Mouse (Mus musculus): ENCODE measurements around the gene Avpr2. TPM values are rescaled to one million over a fixed set of nuclear protein-coding genes. Genes with fewer than 3 reads are reported as not detected.

The Avpr2 gene
- polyA plus RNA-seq, 1 experiment from 2014 or later, result not detected

- Histone ChIP-seq H3K9ac (ENCODE audit: low read length) (peak overlapping the region; percentile 52), H3K36me3 (ENCODE audit: control insufficient read depth, insufficient read depth, low read length) (no peaks in the 10 kb centered on the region), H3K4me2 (ENCODE audit: low read depth) (peak overlapping the region; percentile 53), H3K4me1 (ENCODE audit: control insufficient read depth, insufficient read depth, low read length) (no peaks in the 10 kb centered on the region), H3K4me3 (ENCODE audit: low read depth, low read length) (peak overlapping the region; percentile 53), H3K27ac (ENCODE audit: low read depth, low read length) (no peak overlapping the region; the same call in 1 of the 2 replicates), H3K27me3 (ENCODE audit: control insufficient read depth, insufficient read depth, low read length) (no peaks in the 10 kb centered on the region), H3K9me3 (ENCODE audit: control insufficient read depth, low read length) (no peaks in the 10 kb centered on the region)
- no peak for DNase-seq (ENCODE audit: low spot score)
- WGBS, result 76% methylated on average over 8 of the region's 8 CpGs
- ATAC-seq (ENCODE audit: insufficient read depth, low FRiP score, low TSS enrichment), result no peak
Measured at GRCm38 (mm10) chrX:73922550-73922882, 30.6 kb downstream of the Avpr2 start.

GRCm38 (mm10) chrX:73930402-73931062 is 38.6 kb downstream of the Avpr2 start, which contains the start of gene Renbp:
Gene Renbp (minus strand): TSS chrX:73930850.
- no peaks in the 10 kb centered on the region for H3K4me1 ChIP-seq (ENCODE audit: control insufficient read depth, insufficient read depth, low read length)
- ATAC-seq (ENCODE audit: insufficient read depth, low FRiP score, low TSS enrichment), result 0 out of 2 replicates have a peak, but pooled peaks have one; percentile 9
- 41% methylated on average over 17 of the region's 17 CpGs for WGBS
- no peak within 1 kb of the TSS for H3K27ac ChIP-seq (ENCODE audit: low read depth, low read length)
- no peaks in the 10 kb centered on the region for H3K27me3 ChIP-seq (ENCODE audit: control insufficient read depth, insufficient read depth, low read length)
- no peaks in the 10 kb centered on the region for H3K36me3 ChIP-seq (ENCODE audit: control insufficient read depth, insufficient read depth, low read length)
- peak; percentile 67 for DNase-seq (ENCODE audit: low spot score)
- 0 out of 2 replicates have a peak within 1 kb of the TSS, but pooled peaks have one; percentile 6 for H3K4me3 ChIP-seq (ENCODE audit: low read depth, low read length)
- H3K4me2 ChIP-seq (ENCODE audit: low read depth), result peak within 1 kb of the TSS; percentile 16; the same call in 1 of the 2 replicates
- H3K9me3 ChIP-seq (ENCODE audit: control insufficient read depth, low read length), result no peaks in the 10 kb centered on the region
- no peak within 1 kb of the TSS for H3K9ac ChIP-seq (ENCODE audit: low read length)

- ATAC-seq (ENCODE audit: insufficient read depth, low FRiP score, low TSS enrichment), result no peak
- no peak overlapping the region for H3K4me3 ChIP-seq (ENCODE audit: low read depth, low read length)
- H3K9me3 ChIP-seq (ENCODE audit: control insufficient read depth, low read length), result no peaks in the 10 kb centered on the region
- no peaks in the 10 kb centered on the region for H3K27me3 ChIP-seq (ENCODE audit: control insufficient read depth, insufficient read depth, low read length)
- no peak overlapping the region for H3K27ac ChIP-seq (ENCODE audit: low read depth, low read length)
- WGBS, result 78% methylated on average over 2 of the region's 2 CpGs
- no peak overlapping the region for H3K9ac ChIP-seq (ENCODE audit: low read length)
- no peaks in the 10 kb centered on the region for H3K36me3 ChIP-seq (ENCODE audit: control insufficient read depth, insufficient read depth, low read length)
- H3K4me2 ChIP-seq (ENCODE audit: low read depth), result no peak overlapping the region
- no peak for DNase-seq (ENCODE audit: low spot score)
- H3K4me1 ChIP-seq (ENCODE audit: control insufficient read depth, insufficient read depth, low read length), result no peaks in the 10 kb centered on the region
Measured at GRCm38 (mm10) chrX:73931871-73932270, 40.0 kb downstream of the Avpr2 start.

GRCm38 (mm10) chrX:73941860-73942259 is 50.0 kb downstream of the Avpr2 start:
- Histone ChIP-seq H3K9ac (ENCODE audit: low read length) (no peak overlapping the region), H3K27ac (ENCODE audit: low read depth, low read length) (no peak overlapping the region), H3K4me2 (ENCODE audit: low read depth) (no peak overlapping the region), H3K9me3 (ENCODE audit: control insufficient read depth, low read length) (no peaks in the 10 kb centered on the region), H3K4me1 (ENCODE audit: control insufficient read depth, insufficient read depth, low read length) (no peaks in the 10 kb centered on the region), H3K36me3 (ENCODE audit: control insufficient read depth, insufficient read depth, low read length) (peaks cover 8% of the 10 kb centered on the region), H3K4me3 (ENCODE audit: low read depth, low read length) (no peak overlapping the region), H3K27me3 (ENCODE audit: control insufficient read depth, insufficient read depth, low read length) (no peaks in the 10 kb centered on the region)
- no peak for DNase-seq (ENCODE audit: low spot score)
- WGBS, result 84% methylated on average over 2 of the region's 2 CpGs
- no peak for ATAC-seq (ENCODE audit: insufficient read depth, low FRiP score, low TSS enrichment)

- Histone ChIP-seq H3K4me1 (ENCODE audit: control insufficient read depth, insufficient read depth, low read length) (no peaks in the 10 kb centered on the region), H3K27ac (ENCODE audit: low read depth, low read length) (no peak overlapping the region), H3K9ac (ENCODE audit: low read length) (no peak overlapping the region), H3K36me3 (ENCODE audit: control insufficient read depth, insufficient read depth, low read length) (peaks cover 8% of the 10 kb centered on the region), H3K4me3 (ENCODE audit: low read depth, low read length) (no peak overlapping the region), H3K9me3 (ENCODE audit: control insufficient read depth, low read length) (no peaks in the 10 kb centered on the region), H3K27me3 (ENCODE audit: control insufficient read depth, insufficient read depth, low read length) (no peaks in the 10 kb centered on the region), H3K4me2 (ENCODE audit: low read depth) (no peak overlapping the region)
- DNase-seq (ENCODE audit: low spot score) (no peak), ATAC-seq (ENCODE audit: insufficient read depth, low FRiP score, low TSS enrichment) (no peak)
- WGBS, result 88% methylated on average over 2 of the region's 2 CpGs
Measured at GRCm38 (mm10) chrX:73942294-73942693, 50.4 kb downstream of the Avpr2 start.

Other genes starting within 250 kb of the Avpr2 start
- 11.1 and 13.3 TPM in 2 replicates for gene Pnck, start 232.0 kb upstream of the Avpr2 start, polyA plus RNA-seq (2014; fragmentation: Nextera tagmentation; extraction: Ambion mirVana)
- 6.8 and 6.9 TPM in 2 replicates for gene Slc6a8, start 219.0 kb upstream of the Avpr2 start, polyA plus RNA-seq (2014; fragmentation: Nextera tagmentation; extraction: Ambion mirVana)
- gene Bcap31, start 175.9 kb upstream of the Avpr2 start, polyA plus RNA-seq (2014; fragmentation: Nextera tagmentation; extraction: Ambion mirVana), result 140 and 141 TPM in 2 replicates
- 8.6 and 9.4 TPM in 2 replicates for gene Abcd1, start 175.5 kb upstream of the Avpr2 start, polyA plus RNA-seq (2014; fragmentation: Nextera tagmentation; extraction: Ambion mirVana)
- 0.09 TPM in 1 of 2 replicates, not detected in the other for gene Plxnb3, start 135.0 kb upstream of the Avpr2 start, polyA plus RNA-seq (2014; fragmentation: Nextera tagmentation; extraction: Ambion mirVana)
- gene Srpk3, start 117.7 kb upstream of the Avpr2 start, polyA plus RNA-seq (2014; fragmentation: Nextera tagmentation; extraction: Ambion mirVana), result 6.2 and 7.2 TPM in 2 replicates
- gene Idh3g, start 105.2 kb upstream of the Avpr2 start, polyA plus RNA-seq (2014; fragmentation: Nextera tagmentation; extraction: Ambion mirVana), result 197 and 198 TPM in 2 replicates
- gene Ssr4, start 105.1 kb upstream of the Avpr2 start, polyA plus RNA-seq (2014; fragmentation: Nextera tagmentation; extraction: Ambion mirVana), result 134 and 136 TPM in 2 replicates
- 1.1 and 1.7 TPM in 2 replicates for gene Pdzd4, start 67.1 kb upstream of the Avpr2 start, polyA plus RNA-seq (2014; fragmentation: Nextera tagmentation; extraction: Ambion mirVana)
- gene L1cam, start 4.0 kb downstream of the Avpr2 start, polyA plus RNA-seq (2014; fragmentation: Nextera tagmentation; extraction: Ambion mirVana), result 42.1 and 55.1 TPM in 2 replicates
- 2.1 and 2.5 TPM in 2 replicates for gene Arhgap4, start 29.8 kb downstream of the Avpr2 start, polyA plus RNA-seq (2014; fragmentation: Nextera tagmentation; extraction: Ambion mirVana)
- gene Naa10, start 29.8 kb downstream of the Avpr2 start, polyA plus RNA-seq (2014; fragmentation: Nextera tagmentation; extraction: Ambion mirVana), result 133 and 144 TPM in 2 replicates
- gene Renbp, start 38.7 kb downstream of the Avpr2 start, polyA plus RNA-seq (2014; fragmentation: Nextera tagmentation; extraction: Ambion mirVana), result 16.3 and 19.0 TPM in 2 replicates
- 80.0 and 89.3 TPM in 2 replicates for gene Hcfc1, start 74.3 kb downstream of the Avpr2 start, polyA plus RNA-seq (2014; fragmentation: Nextera tagmentation; extraction: Ambion mirVana)
- 33.4 and 42.2 TPM in 2 replicates for gene Irak1, start 131.8 kb downstream of the Avpr2 start, polyA plus RNA-seq (2014; fragmentation: Nextera tagmentation; extraction: Ambion mirVana)
- gene Opn1mw, start 235.4 kb downstream of the Avpr2 start, polyA plus RNA-seq (2014; fragmentation: Nextera tagmentation; extraction: Ambion mirVana), result not detected in 2 replicates
- 15.6 and 16.2 TPM in 2 replicates for gene Mecp2, start 243.3 kb downstream of the Avpr2 start, polyA plus RNA-seq (2014; fragmentation: Nextera tagmentation; extraction: Ambion mirVana)

Measured in neural tube, embryonic 11.5 days (tissue).